Mouse (Mus musculus) CH12.LX (cell line): ENCODE results near the gene Bmpr2.

ENCODE experiments used
- BHLHE40 ChIP-seq: IDR thresholded peaks from 2 replicates; pipeline ENCODE4 v1.6.1; 2011; ENCODE audit warnings: mild to moderate bottlenecking, low read depth, low read length, improper control_type of control experiment
- CHD2 ChIP-seq: IDR thresholded peaks from 2 replicates; pipeline ENCODE4 v1.6.1; 2011; ENCODE audit warnings: low read length, improper control_type of control experiment
- CTCF ChIP-seq, 2 experiments: IDR thresholded peaks in 1 of 2; conservative IDR thresholded peaks in 1 of 2; 2 replicates each; pipeline ENCODE4 v1.5.1; 2011 to 2012; ENCODE audit warnings: low read depth in 2 of 2, low read length in 2 of 2, improper control_type of control experiment in 1 of 2, inconsistent platforms in 1 of 2, mild to moderate bottlenecking in 1 of 2, moderate library complexity in 1 of 2
- EP300 ChIP-seq: IDR thresholded peaks from 2 replicates; pipeline ENCODE4 v1.6.1; 2011; ENCODE audit warnings: low read length, improper control_type of control experiment
- JUN ChIP-seq: IDR thresholded peaks from 2 replicates; pipeline ENCODE4 v1.6.1; 2011; ENCODE audit warnings: low read depth, mild to moderate bottlenecking, low read length, improper control_type of control experiment, moderate library complexity; ENCODE audit not compliant: insufficient read depth
- JUND ChIP-seq: conservative IDR thresholded peaks from 2 replicates; pipeline ENCODE4 v1.6.1; 2011; ENCODE audit warnings: low read depth, low read length, improper control_type of control experiment
- MAFK ChIP-seq: IDR thresholded peaks from 2 replicates; pipeline ENCODE4 v1.6.1; 2011; ENCODE audit warnings: low read length, improper control_type of control experiment; ENCODE audit not compliant: insufficient replicate concordance
- MEF2A ChIP-seq: IDR thresholded peaks from 2 replicates; pipeline ENCODE4 v1.6.1; 2014; ENCODE audit warnings: low read depth, mild to moderate bottlenecking, inconsistent platforms, low read length, improper control_type of control experiment, borderline replicate concordance
- POLR2A ChIP-seq: IDR thresholded peaks from 2 replicates; pipeline ENCODE4 v1.6.1; 2011; ENCODE audit warnings: low read depth, mild to moderate bottlenecking, improper control_type of control experiment, low read length
- SIN3A ChIP-seq: IDR thresholded peaks from 2 replicates; pipeline ENCODE4 v1.6.1; 2012; ENCODE audit warnings: low read length, improper control_type of control experiment, inconsistent platforms
- TCF12 ChIP-seq: IDR thresholded peaks from 2 replicates; pipeline ENCODE4 v1.6.1; 2014; ENCODE audit warnings: low read depth, mild to moderate bottlenecking, inconsistent platforms, low read length, improper control_type of control experiment
- UBTF ChIP-seq: IDR thresholded peaks from 2 replicates; pipeline ENCODE4 v1.6.1; 2012; ENCODE audit warnings: low read depth, mild to moderate bottlenecking, inconsistent platforms, low read length, improper control_type of control experiment, moderate library complexity
- USF1 ChIP-seq: IDR thresholded peaks from 2 replicates; pipeline ENCODE4 v1.6.1; 2014; ENCODE audit warnings: low read depth, mild to moderate bottlenecking, inconsistent platforms, low read length, improper control_type of control experiment

GRCm38 (mm10) chr1:59809921-59810320 is 46.7 kb downstream of the Bmpr2 start:
- no peak for TF ChIP-seq CTCF (conservative IDR thresholded peaks at IDR 0.05 in 1 of 2, IDR thresholded peaks at IDR 0.05 in 1 of 2; ENCODE audit: low read depth in 2 of 2, low read length in 2 of 2)
- TF ChIP-seq USF1, result no peak
- TF ChIP-seq POLR2A, result no peak
- TF ChIP-seq BHLHE40, result no peak
- TF ChIP-seq SIN3A, result no peak
- no peak for TF ChIP-seq UBTF
- no peak for TF ChIP-seq MEF2A
- TF ChIP-seq MAFK, result no peak
- TF ChIP-seq EP300, result no peak
- TF ChIP-seq JUND, result no peak
- TF ChIP-seq CHD2, result no peak
- TF ChIP-seq JUN, result no peak
- TF ChIP-seq TCF12, result no peak
